Mouse (Mus musculus) cerebellum, adult 2 months (tissue): ENCODE results near the gene Sec1. TPM values are rescaled to one million over a fixed set of nuclear protein-coding genes. Genes with fewer than 3 reads are reported as not detected.

ENCODE experiments used
- DNase-seq, 2 experiments: peaks; one replicate each; pipeline ENCODE4 v3.0.0; 2021
- H3K27ac ChIP-seq: fragments of 200-500 bp; 2 replicates; pipeline ENCODE4 v1.5.1; 2012; ENCODE audit warnings: low read length, control low read depth, inconsistent platforms; ENCODE audit not compliant: insufficient read depth
- H3K27me3 ChIP-seq: fragments of 200-500 bp; 2 replicates; pipeline ENCODE4 v1.6.1; 2012; ENCODE audit warnings: inconsistent platforms, mild to moderate bottlenecking, low read length, moderate library complexity; ENCODE audit not compliant: control insufficient read depth, insufficient read depth
- H3K4me1 ChIP-seq: fragments of 200-500 bp; 2 replicates; pipeline ENCODE4 v1.6.1; 2011; ENCODE audit warnings: low read length; ENCODE audit not compliant: control insufficient read depth, insufficient read depth
- H3K4me3 ChIP-seq: fragments of 200-500 bp; replicated peaks from 2 replicates; pipeline ENCODE3; 2011; ENCODE audit warnings: mild to moderate bottlenecking, low read depth, low read length, control low read depth; ENCODE audit not compliant: insufficient read depth
- CTCF ChIP-seq: fragments of 200-500 bp; IDR thresholded peaks from 2 replicates; pipeline ENCODE4 v1.5.1; 2011; ENCODE audit warnings: low read depth, mild to moderate bottlenecking, control low read depth, low read length, moderate library complexity, borderline replicate concordance; ENCODE audit not compliant: insufficient read depth
- POLR2A ChIP-seq: fragments of 200-500 bp; IDR thresholded peaks from 2 replicates; pipeline ENCODE4 v1.6.1; 2011; ENCODE audit warnings: low read length, control low read depth, borderline replicate concordance; ENCODE audit not compliant: insufficient read depth
- WGBS: fragments of 180-500 bp; shearing (Covaris S2); methylation state at CpG from one replicate; pipeline ENCODE4 v1.1.7; 2018; 5-methylcytosine and 5-hydroxymethylcytosine counted together
- polyA plus RNA-seq: library from polyadenylated mRNA; depleted of rRNA; stranded (reverse); fragments of >200 nt; gene quantifications from 2 replicates; pipeline ENCODE4 v1.2.3, GENCODE M21; 2012

Sec1 gene
- polyA plus RNA-seq, 1 experiment: 0.64 TPM

DNA sequence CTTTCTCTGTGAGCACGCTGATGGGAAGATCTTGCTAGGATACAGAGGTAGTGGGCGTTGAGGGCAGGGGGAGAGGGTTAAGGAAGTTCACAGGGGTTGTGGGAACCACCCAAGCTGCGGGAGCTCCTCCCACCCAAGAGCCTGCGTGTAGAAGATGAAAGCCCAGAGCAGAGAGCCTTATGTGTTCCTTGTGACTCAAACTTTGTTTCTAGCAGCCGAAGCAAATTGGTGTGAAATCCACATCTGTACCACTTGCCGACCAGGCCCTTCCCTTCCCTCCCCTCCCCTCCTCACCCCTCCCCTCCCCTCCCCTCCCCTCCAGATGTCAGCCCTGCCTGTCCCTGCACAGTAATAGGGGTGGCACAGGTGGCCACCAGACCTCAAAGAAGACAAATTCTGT, 896 bp upstream of the Sec1 start:
- peaks cover 4% of the 10 kb centered on the region for H3K4me1 ChIP-seq
- 21% methylated on average over 6 of the region's 6 CpGs for WGBS
- DNase-seq: no peak
- H3K4me3 ChIP-seq: no peak overlapping the region
- no peaks in the 10 kb centered on the region for H3K27me3 ChIP-seq
- H3K27ac ChIP-seq: no peak overlapping the region
- TF ChIP-seq POLR2A (no peak), CTCF (no peak)

DNA sequence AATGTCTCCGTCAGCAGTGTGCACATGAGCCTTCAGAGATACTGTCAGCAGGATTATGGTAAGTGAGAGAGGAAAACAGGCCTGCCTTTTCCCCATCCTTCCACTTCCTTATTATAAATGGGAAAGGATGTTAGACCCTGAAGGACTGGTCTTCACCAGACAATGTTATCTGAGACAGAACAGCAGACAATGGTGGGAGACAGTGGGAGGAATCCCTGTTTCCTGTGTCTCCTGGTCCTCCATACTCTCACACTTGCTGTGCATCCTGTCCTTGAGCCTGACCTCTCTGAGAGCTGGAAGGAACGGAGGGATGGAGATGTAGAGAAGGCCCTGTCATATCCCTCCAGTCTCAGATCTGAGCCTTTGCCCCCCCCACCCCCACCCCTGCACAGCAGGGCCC, 1.8 kb downstream of the Sec1 start:
- DNase-seq: no peak
- 82% methylated on average over 2 of the region's 2 CpGs for WGBS
- Histone ChIP-seq H3K27ac (no peak overlapping the region), H3K27me3 (no peaks in the 10 kb centered on the region), H3K4me1 (no peaks in the 10 kb centered on the region), H3K4me3 (no peak overlapping the region)
- TF ChIP-seq CTCF: no peak
- no peak for TF ChIP-seq POLR2A

DNA sequence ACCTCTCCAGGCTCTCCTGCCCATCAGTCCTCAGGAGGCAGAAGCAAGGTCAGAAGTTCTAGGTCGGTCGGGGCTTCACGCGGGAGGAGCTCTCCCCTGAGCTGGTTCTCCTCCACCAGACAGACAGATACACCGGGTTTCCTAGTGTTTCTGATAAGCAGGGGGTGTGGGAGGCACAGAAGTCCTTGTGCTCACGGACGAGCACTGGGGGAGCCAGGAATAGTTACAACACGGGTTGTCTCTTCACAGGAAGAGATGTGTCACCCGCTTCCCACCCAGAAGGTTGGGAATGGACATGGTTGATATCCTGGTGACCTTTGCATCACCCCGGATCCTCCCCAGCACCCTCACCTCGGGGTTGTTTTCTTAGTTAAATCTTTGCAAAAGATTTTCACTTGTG, 4.4 kb downstream of the Sec1 start:
- TF ChIP-seq POLR2A: no peak
- no peak for TF ChIP-seq CTCF
- Histone ChIP-seq H3K27me3 (no peaks in the 10 kb centered on the region), H3K4me3 (no peak overlapping the region), H3K4me1 (no peaks in the 10 kb centered on the region), H3K27ac (no peak overlapping the region)
- no peak for DNase-seq
- 81% methylated on average over 11 of the region's 11 CpGs for WGBS

DNA sequence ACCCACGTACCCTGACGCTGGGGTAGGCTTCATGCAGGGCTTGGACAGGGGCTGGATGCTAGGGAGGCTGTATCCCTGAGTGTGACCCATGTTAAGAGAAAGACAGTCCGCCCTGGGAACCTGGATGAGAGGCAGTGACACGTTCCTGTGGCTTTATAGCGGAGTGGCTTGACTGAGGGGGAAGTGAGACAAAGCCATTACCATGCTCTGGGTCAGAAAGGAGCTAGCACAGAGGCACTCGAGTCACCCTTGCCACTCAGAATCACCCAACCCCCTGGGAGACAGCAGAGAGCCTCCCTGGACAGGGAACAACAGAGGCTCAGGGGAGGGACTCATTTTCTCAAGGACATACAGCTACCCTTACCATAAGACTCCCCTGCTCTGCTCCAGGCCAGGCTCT, 5.1 kb downstream of the Sec1 start:
- TF ChIP-seq POLR2A: no peak
- no peak for TF ChIP-seq CTCF
- 76% methylated on average over 6 of the region's 6 CpGs for WGBS
- no peaks in the 10 kb centered on the region for H3K27me3 ChIP-seq
- no peaks in the 10 kb centered on the region for H3K4me1 ChIP-seq
- H3K27ac ChIP-seq: no peak overlapping the region
- H3K4me3 ChIP-seq: no peak overlapping the region
- DNase-seq: no peak

DNA sequence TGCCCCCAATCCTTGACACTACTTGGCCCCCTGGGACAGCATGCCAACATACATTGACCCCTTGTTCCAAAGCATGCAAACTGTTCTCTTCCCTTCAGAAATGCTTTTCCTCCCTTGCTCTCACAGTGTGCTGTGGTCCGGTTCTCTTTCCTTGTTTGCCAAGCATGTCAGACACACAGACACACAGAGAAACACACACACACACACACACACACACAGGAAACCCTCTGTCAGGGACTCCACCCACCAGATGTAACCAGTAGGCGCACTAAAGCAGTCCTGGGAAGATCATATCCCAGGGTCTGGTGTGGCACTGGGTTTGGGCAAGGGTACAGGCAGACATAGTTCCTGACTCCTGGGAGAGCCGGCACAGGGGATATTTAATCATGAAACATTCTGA, 7.4 kb downstream of the Sec1 start:
- DNase-seq: no peak
- no peaks in the 10 kb centered on the region for H3K27me3 ChIP-seq
- no peak overlapping the region for H3K27ac ChIP-seq
- no peak overlapping the region for H3K4me3 ChIP-seq
- no peak for TF ChIP-seq CTCF
- no peak for TF ChIP-seq POLR2A
- H3K4me1 ChIP-seq: peaks cover 11% of the 10 kb centered on the region
- WGBS: 59% methylated on average over 3 of the region's 3 CpGs

DNA sequence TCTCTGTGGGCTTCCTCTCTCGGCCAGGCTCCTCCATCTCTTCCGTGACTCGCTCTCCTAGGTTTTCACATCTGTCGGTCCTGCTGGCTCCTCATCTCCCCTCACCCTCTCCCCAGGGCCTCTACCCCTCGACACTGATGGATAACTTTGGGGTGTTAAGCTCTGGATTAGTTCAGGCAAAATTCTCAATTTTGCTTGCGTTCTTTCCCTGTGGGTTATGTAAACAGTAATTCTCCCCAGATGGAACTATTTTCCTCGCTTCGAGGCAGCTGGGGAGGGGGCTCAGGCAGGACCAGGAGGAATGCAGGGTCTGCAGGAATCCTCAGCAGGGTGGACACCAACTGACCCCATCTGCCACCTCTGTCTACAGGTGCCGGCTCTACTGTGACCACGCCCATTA, 8.4 kb downstream of the Sec1 start:
- H3K27ac ChIP-seq: no peak overlapping the region
- peaks cover 20% of the 10 kb centered on the region for H3K4me1 ChIP-seq
- no peak for TF ChIP-seq POLR2A
- no peak overlapping the region for H3K4me3 ChIP-seq
- no peak for DNase-seq
- H3K27me3 ChIP-seq: no peaks in the 10 kb centered on the region
- WGBS: 72% methylated on average over 10 of the region's 10 CpGs

DNA sequence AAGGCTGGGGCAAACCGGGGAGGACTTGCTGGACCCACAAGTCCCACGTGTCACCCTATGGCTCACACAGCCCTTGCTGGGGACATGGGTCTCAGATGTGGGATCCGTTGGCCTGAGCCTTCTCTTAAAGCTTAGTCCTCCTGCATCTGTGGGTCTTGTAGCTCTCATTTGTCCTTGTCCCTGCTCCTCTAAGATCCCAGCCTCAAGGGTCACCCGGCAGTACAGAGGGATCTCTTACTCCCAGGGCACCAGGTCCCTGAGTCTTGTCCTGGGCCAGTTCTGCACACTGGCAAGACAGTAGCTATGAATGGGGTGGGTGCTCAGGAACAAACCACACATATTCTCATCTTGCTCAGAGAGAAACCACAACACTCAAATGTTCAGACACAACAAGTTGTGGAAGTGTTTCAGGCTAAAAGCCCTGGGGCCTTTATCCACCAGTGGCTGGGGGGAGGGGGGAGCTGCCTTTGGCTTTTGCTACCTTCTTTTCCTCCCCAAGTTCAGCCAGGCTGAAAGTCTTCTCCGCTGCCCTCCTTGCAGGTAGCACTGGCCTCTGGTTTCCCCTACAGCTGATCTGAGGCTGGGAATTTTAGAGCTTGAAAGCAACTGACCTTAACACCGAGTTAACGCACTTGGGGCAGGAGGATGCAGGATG, 10.7 kb downstream of the Sec1 start, which contains the start of gene Ntn5:
Gene Ntn5 (plus strand): TSS at position 627 of the 655 bp plus-strand sequence.
- WGBS: 81% methylated on average over 7 of the region's 7 CpGs
- no peaks in the 10 kb centered on the region for H3K27me3 ChIP-seq
- H3K4me1 ChIP-seq: peaks cover 29% of the 10 kb centered on the region
- no peak for TF ChIP-seq CTCF
- no peak for TF ChIP-seq POLR2A
- DNase-seq: no peak
- H3K27ac ChIP-seq: no peak within 1 kb of the TSS
- no peak within 1 kb of the TSS for H3K4me3 ChIP-seq

DNA sequence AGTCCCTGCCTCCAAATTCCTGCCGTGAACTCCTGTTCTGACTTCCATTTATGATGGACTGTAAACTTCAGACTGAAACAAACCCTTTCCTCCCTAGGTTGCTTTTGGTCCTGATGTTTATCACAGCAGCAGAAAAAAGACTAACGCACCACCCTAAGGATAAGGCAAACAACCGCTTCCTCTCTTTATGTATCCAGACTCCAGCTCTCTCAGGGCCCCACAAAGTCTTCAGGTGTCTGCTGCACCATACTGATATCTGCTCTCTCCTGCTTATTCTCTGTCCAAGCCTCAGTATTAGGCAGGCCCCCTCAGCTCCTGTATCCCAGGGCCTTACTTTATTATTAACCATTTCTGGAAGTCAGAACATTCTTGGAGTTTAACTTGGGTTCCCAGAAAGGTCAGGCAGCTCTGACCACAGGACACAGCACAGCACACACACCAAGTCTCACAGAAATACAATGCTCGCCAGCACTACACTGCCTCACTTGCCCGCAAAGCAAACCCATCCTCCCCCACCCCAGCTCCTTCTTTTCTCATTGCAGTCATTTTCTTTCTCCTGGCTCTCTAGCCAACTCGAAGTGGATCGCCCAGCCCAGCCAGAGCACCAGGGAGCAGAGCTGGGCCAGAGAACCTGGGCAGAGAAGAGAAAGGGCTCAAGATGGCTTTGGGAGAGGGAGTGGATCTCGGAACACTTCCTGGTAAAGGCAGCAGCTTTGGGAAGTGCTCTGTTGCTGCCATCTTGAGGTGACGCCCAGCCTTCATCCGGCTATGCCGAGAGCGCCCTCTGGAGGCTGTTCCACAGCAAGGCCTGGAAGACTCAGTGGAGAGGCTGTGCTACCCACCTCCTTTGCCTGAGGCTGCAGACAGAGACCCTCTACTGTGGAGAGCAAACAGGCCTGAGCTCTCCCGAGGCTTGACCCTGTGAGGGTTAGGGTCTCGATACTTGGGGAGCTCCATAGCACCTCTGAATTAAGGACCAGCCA, 11.8 kb downstream of the Sec1 start:
- peak; percentile 99 for TF ChIP-seq CTCF
- TF ChIP-seq POLR2A: peak; percentile 23; the same call in 1 of the 2 replicates
- no peak overlapping the region for H3K4me3 ChIP-seq
- peak overlapping the region; percentile 74 for H3K27ac ChIP-seq
- H3K27me3 ChIP-seq: no peaks in the 10 kb centered on the region
- peaks cover 29% of the 10 kb centered on the region for H3K4me1 ChIP-seq
- 29% methylated on average over 14 of the region's 14 CpGs for WGBS
- DNase-seq: peak; percentile 87 to 90
